Comparison of ENCODE assay signal across 8 mouse cellular contexts in genomic region chr7:16273081-16273765, GRCm38 (mm10). TPM values are rescaled to one million over a fixed set of nuclear protein-coding genes. Genes with fewer than 3 reads are reported as not detected.
A peak's percentile ranks its signal among the peaks of the same experiment; 100 is the strongest.
DNase-seq lines count a peak whose midpoint lies in the region; ATAC-seq and TF ChIP-seq lines count a peak whose summit lies in the region.

Inafm1 (minus strand) TSS chr7:16273617.

- peak within 1 kb of the TSS; percentile 90 for H3K27ac ChIP-seq in forebrain, embryonic 14.5 days (ENCODE audit: low read depth, low read length)
- H3K27ac ChIP-seq in neural tube, embryonic 15.5 days (replicated peaks): peak within 1 kb of the TSS; percentile 97

- ATAC-seq in G1E (ENCODE audit: extremely low read depth, insufficient number of reproducible peaks, low FRiP score, poor library complexity, severe bottlenecking): peak; percentile 62
- ATAC-seq in forebrain, embryonic 14.5 days: peak; percentile 87
- peak; percentile 91 for ATAC-seq in neural tube, embryonic 15.5 days (ENCODE audit: low FRiP score)

- H3K4me3 ChIP-seq in G1E (ENCODE audit: low read depth, low read length): peak within 1 kb of the TSS; percentile 83
- peak within 1 kb of the TSS; percentile 81 for H3K4me3 ChIP-seq in forebrain, embryonic 14.5 days (ENCODE audit: low read depth, low read length)
- peak within 1 kb of the TSS; percentile 86 for H3K4me3 ChIP-seq in neural tube, embryonic 15.5 days (replicated peaks)

- peak within 1 kb of the TSS; percentile 85 for H3K9ac ChIP-seq in forebrain, embryonic 14.5 days (ENCODE audit: low read length)
- H3K9ac ChIP-seq in neural tube, embryonic 15.5 days (replicated peaks): peak within 1 kb of the TSS; percentile 83

- peaks cover 71% of the 10 kb centered on the region for H3K4me1 ChIP-seq in G1E (ENCODE audit: insufficient read depth, low read depth, low read length)
- peaks cover 12% of the 10 kb centered on the region; the same call in 1 of the 2 replicates for H3K4me1 ChIP-seq in forebrain, embryonic 14.5 days (ENCODE audit: control insufficient read depth, insufficient read depth, low read length)
- peaks cover 46% of the 10 kb centered on the region for H3K4me1 ChIP-seq in neural tube, embryonic 15.5 days

- no peaks in the 10 kb centered on the region for H3K9me3 ChIP-seq in G1E (replicated peaks)
- no peaks in the 10 kb centered on the region for H3K9me3 ChIP-seq in forebrain, embryonic 14.5 days (replicated peaks; ENCODE audit: control insufficient read depth, low read length)
- no peaks in the 10 kb centered on the region for H3K9me3 ChIP-seq in neural tube, embryonic 15.5 days (replicated peaks)

- peak within 1 kb of the TSS; percentile 94 for H3K4me2 ChIP-seq in forebrain, embryonic 14.5 days (ENCODE audit: low read length)
- peak within 1 kb of the TSS; percentile 86 for H3K4me2 ChIP-seq in neural tube, embryonic 15.5 days

- no peak for TF ChIP-seq CTCF in G1E (IDR thresholded peaks at IDR 0.05; ENCODE audit: low read depth, low read length)

- H3K27me3 ChIP-seq in G1E (ENCODE audit: insufficient read depth, low read length): no peaks in the 10 kb centered on the region
- H3K27me3 ChIP-seq in forebrain, embryonic 14.5 days (replicated peaks; ENCODE audit: control insufficient read depth, insufficient read depth, low read length): no peaks in the 10 kb centered on the region
- no peaks in the 10 kb centered on the region for H3K27me3 ChIP-seq in neural tube, embryonic 15.5 days (replicated peaks)

- intact Hi-C loops in heart, postnatal 10 days (cut with DNase I): no loop called here

- H3K36me3 ChIP-seq in G1E (replicated peaks): peaks cover 77% of the 10 kb centered on the region
- H3K36me3 ChIP-seq in forebrain, embryonic 14.5 days (ENCODE audit: control insufficient read depth, insufficient read depth, low read length): peaks cover 32% of the 10 kb centered on the region
- H3K36me3 ChIP-seq in neural tube, embryonic 15.5 days: peaks cover 34% of the 10 kb centered on the region

- peak; percentile 86 for DNase-seq in G1E (ENCODE audit: low spot score)
- DNase-seq in cerebellum, adult 11 months: peak; percentile 87
- DNase-seq in forebrain, embryonic 14.5 days (ENCODE audit: low spot score): peak; percentile 97
- DNase-seq in heart, postnatal 10 days: peak; percentile 86 to 88
- no peak for DNase-seq in large intestine, adult 2 months (ENCODE audit: low read depth, low spot score)
- DNase-seq in lung, adult 18-20 months: peak; percentile 91 to 93
- peak; percentile 75 to 86 for DNase-seq in thymus, adult 18-20 months

- WGBS in forebrain, embryonic 14.5 days: under 1% methylated on average over 45 of the region's 49 CpGs
- 1% methylated on average over 47 of the region's 49 CpGs for WGBS in large intestine, adult 2 months
- WGBS in neural tube, embryonic 15.5 days: under 1% methylated on average over 37 of the region's 49 CpGs

RNA-seq across cellular contexts. Expression of gene Inafm1, which starts in this region (rescaled TPM):
- 3.5 and 4.1 TPM in 2 replicates for total RNA-seq in G1E (2014; fragmentation: Nextera tagmentation)
- total RNA-seq in G1E (2017): 18.8 and 23.1 TPM in 2 replicates
- 92.0 and 140 TPM in 2 replicates for polyA plus RNA-seq in G1E (2012)
- 20.4 and 21.0 TPM in 2 replicates for polyA plus RNA-seq in forebrain, embryonic 14.5 days (2014; fragmentation: Nextera tagmentation; extraction: Ambion mirVana)
- total RNA-seq in heart, postnatal 10 days (2021): 10 to 100 TPM; 15.6 to 15.7 TPM
- polyA plus RNA-seq in large intestine, adult 2 months (2012; rRNA removed): 21.6 and 27.9 TPM in 2 replicates
- 56.4 and 66.4 TPM in 2 replicates for polyA plus RNA-seq in neural tube, embryonic 15.5 days (2015; fragmentation: Nextera tagmentation; extraction: Ambion mirVana)
